Mouse (Mus musculus) G1E (cell line): ENCODE measurements at regions not wholly inside any gene's neighbourhood (a gene's known extent, or its start where the extent isn't known, plus 50 kb on each side); places are given as distances from the start of the nearest gene placed in this dataset.

ENCODE experiments used
- ATAC-seq: 2 replicates; pipeline ENCODE4 v1.8.0; 2016; ENCODE audit warnings: mild to moderate bottlenecking; ENCODE audit not compliant: insufficient number of reproducible peaks, poor library complexity, low FRiP score, severe bottlenecking; ENCODE audit errors: extremely low read depth
- DNase-seq: peaks from one replicate; pipeline ENCODE4 v3.0.0; 2012; ENCODE audit warnings: low spot score
- H3K27me3 ChIP-seq: 2 replicates; pipeline ENCODE4 v1.6.1; 2012; ENCODE audit warnings: mild to moderate bottlenecking, low read length, inconsistent platforms; ENCODE audit not compliant: insufficient read depth
- H3K36me3 ChIP-seq: replicated peaks from 2 replicates; pipeline ENCODE3; 2012; ENCODE audit warnings: mild to moderate bottlenecking, inconsistent platforms
- H3K4me1 ChIP-seq: 2 replicates; pipeline ENCODE4 v1.6.1; 2012; ENCODE audit warnings: low read depth, low read length, inconsistent platforms, mixed read lengths; ENCODE audit not compliant: insufficient read depth
- H3K4me3 ChIP-seq: 2 replicates; pipeline ENCODE4 v1.5.1; 2012; ENCODE audit warnings: low read depth, mild to moderate bottlenecking, inconsistent platforms, low read length, moderate library complexity, mixed read lengths
- H3K9me3 ChIP-seq: replicated peaks from 2 replicates; pipeline ENCODE4 v1.6.1; 2012; ENCODE audit warnings: inconsistent platforms
- CTCF ChIP-seq: IDR thresholded peaks from 2 replicates; pipeline ENCODE4 v1.5.1; 2012; ENCODE audit warnings: low read depth, low read length, inconsistent platforms, mixed read lengths
- GATA1 ChIP-seq: IDR thresholded peaks from 2 replicates; pipeline ENCODE4 v1.6.1; 2012; ENCODE audit warnings: borderline replicate concordance, low read length, inconsistent platforms, mixed read lengths
- GATA2 ChIP-seq: IDR thresholded peaks from 2 replicates; pipeline ENCODE4 v1.6.1; 2012; ENCODE audit warnings: low read depth, low read length, inconsistent platforms, borderline replicate concordance
- POLR2AphosphoS5 ChIP-seq: IDR thresholded peaks from 2 replicates; pipeline ENCODE4 v1.6.1; 2012; ENCODE audit warnings: low read depth, low read length, inconsistent platforms; ENCODE audit not compliant: insufficient replicate concordance
- TAL1 ChIP-seq: conservative IDR thresholded peaks from 2 replicates; pipeline ENCODE4 v1.6.1; 2012; ENCODE audit warnings: low read depth, low read length, inconsistent platforms, mixed read lengths

DNA sequence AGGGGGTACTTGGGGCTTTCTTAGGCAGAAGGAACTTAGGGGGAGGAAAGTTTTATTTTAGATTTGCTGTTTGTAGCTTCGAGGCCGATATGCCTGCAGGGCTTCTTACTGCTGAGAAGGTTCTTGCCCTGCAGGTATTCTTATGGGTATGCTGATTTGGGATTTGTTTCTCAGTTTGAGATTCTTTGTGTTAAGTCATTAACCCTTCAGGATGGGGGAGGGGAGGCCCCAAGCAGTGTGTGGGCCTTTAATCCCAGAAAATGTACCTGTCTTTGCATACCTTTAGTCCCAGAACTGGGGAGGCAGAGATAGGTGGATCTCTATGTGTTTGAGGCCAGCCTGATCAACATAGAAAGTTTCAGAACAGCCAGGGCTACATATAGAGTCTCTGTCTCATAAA, 1335.1 kb downstream of the Gm37988 start:
- Histone ChIP-seq H3K9me3 (no peaks in the 10 kb centered on the region), H3K36me3 (no peaks in the 10 kb centered on the region), H3K4me3 (no peak overlapping the region), H3K27me3 (no peaks in the 10 kb centered on the region), H3K4me1 (no peaks in the 10 kb centered on the region)
- DNase-seq = no peak
- ATAC-seq = no peak
- TF ChIP-seq CTCF (no peak), GATA1 (no peak), GATA2 (no peak), TAL1 (no peak), POLR2AphosphoS5 (no peak)

DNA sequence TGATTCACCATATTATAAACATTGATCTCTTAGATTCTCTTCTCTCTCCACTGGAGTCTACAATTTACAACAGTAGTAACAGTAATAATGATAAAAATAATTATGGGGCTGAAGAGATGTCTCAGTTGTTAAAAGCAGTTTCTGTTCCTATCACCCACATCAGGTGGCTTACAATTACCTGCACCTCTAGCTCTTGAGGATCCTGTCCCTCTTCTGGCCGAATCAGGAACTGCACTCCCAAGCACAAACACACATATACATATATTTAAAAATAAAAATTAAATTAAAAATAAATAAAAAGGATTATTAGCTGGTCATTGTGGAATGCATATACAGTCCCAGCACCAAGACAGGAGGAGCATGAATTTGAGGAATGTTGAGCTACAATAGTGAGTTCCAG, 1336.2 kb downstream of the Gm37988 start:
- ATAC-seq (no peak), DNase-seq (no peak)
- TF ChIP-seq GATA2 (no peak), CTCF (peak; percentile 45; the same call in 1 of the 2 replicates)
- Histone ChIP-seq H3K4me1 (no peaks in the 10 kb centered on the region), H3K4me3 (no peak overlapping the region), H3K9me3 (no peaks in the 10 kb centered on the region), H3K27me3 (no peaks in the 10 kb centered on the region), H3K36me3 (no peaks in the 10 kb centered on the region)

DNA sequence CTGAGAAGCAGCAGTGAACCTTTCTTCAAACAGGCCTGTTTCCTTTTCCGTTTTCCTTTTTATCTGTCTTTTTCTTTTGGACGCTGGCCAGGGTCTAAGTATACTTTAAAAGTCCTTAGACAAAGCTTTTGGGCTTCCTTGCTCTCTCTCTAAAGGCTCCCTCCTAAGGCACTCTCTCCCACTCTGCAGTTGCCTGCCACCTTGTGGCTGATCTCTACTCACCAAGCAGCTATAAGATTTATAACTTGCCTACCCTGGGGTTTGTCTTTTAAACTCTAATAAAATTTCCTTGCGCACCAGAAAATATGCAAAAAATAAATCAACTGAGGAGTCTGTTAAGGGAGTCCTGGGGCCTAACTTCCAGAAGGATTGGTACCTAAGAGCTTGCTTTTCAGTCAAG, 1344.7 kb downstream of the Gm37988 start:
- Histone ChIP-seq H3K27me3 (no peaks in the 10 kb centered on the region), H3K36me3 (no peaks in the 10 kb centered on the region), H3K9me3 (no peaks in the 10 kb centered on the region), H3K4me1 (no peaks in the 10 kb centered on the region), H3K4me3 (no peak overlapping the region)
- DNase-seq = no peak
- ATAC-seq = no peak
- no peak for TF ChIP-seq GATA1
- no peak for TF ChIP-seq POLR2AphosphoS5
